Mouse (Mus musculus) adrenal gland, postnatal 36 days (tissue): ENCODE results near the gene Trib2. TPM values are rescaled to one million over a fixed set of nuclear protein-coding genes. Genes with fewer than 3 reads are reported as not detected.

Experiments used
- DNase-seq, 2 experiments: peaks; one replicate each; pipeline ENCODE4 v3.0.0; 2021; ENCODE audit warnings: mixed read lengths in 1 of 2
- total RNA-seq, 2 experiments: library from RNA; stranded (reverse); gene quantifications; 2 replicates each; pipeline ENCODE4 v1.2.3; 2021

Trib2 gene
- total RNA-seq, 2 experiments from 2014 or later = 12.4 to 21.2 TPM

DNA sequence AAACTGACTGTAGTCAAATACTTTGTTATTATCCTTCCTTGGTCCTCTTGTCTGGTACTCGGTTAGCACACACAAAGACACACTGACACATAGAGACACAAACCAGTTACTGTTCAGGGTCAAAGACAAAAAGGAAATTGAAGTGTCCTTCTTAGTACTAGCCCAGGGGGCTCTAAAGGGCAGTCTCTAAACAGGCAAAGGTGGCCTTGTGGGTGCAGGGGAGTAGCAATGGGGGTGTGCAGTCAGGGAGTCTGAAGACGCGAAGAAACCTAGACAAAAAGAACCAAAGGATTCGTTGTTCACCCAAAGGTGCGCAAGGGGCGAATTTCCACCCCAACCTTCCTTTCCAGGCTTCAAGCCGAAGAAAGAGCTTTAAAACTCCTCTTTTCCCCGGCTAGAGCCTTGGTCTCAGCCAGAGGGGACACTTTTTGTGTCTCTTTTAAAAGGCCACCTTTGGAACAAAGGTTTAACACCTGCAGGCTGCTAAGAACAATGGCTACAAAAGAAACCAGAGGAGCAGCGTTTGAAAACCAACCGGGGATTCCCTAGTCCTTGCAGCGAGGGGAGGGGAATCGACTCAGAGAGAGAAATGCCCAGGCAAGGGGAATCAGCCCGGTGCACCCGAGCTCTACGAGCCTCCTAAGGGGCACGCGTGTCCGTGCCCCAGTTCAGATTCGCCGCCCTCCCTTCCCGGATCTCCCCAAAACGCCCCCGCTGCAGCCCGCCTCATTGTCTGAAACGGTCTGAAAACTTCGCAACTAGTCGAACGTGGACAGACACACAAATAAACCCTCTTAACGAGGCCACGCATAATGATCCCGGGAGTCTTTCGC, 2.3 kb downstream of the Trib2 start:
- DNase-seq = peak; percentile 38 to 49

DNA sequence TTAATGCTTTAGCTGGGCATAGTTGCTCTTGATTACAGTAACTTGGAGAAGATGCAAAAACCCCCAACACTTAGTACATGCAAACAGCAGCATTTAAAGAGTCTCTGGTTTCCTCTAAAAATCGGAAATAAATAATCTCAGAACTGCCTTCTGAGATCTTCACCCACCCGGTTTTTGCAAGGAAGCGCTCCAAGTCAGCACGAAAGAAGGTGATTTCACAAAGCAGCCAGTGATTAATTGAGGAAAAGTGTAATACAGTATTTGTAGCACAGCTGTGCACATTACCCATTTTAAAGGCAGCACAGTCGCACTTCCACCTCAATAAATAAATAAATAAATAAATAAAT, 2.9 kb downstream of the Trib2 start:
- no peak for DNase-seq

DNA sequence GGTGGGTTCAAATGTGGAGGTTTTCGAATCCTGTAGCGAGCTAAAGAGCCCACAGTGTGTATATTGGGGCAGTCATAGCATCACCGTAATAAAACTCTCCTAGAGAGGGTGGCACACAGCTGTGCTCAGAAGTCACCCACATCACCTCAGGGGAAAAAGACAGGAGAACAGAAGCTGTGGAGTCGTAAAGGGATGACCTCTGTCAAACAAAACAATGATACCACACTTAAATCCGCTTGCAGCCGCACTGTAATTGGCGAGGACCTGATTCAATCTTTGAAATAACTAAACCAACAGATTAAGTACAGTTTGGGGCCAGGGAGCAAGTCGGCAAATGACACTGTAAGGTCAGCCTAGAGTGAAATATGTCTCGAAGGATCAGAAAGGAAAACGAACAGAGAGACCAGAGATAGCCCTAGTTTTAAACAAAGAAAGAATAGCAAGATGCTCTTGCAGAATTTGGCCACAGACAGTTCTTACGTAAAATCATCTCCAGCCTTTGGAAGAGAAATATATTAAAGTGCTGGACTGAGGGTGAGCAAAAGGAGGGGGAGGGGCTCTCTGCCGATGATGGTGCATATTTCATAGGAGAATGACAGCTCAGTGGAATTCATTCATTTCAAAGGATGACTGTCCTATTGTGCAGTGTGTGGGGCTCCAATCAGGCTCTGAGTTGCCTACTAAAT, 3.4 kb downstream of the Trib2 start:
- DNase-seq = peak in 1 of 2 experiments; percentile 38

DNA sequence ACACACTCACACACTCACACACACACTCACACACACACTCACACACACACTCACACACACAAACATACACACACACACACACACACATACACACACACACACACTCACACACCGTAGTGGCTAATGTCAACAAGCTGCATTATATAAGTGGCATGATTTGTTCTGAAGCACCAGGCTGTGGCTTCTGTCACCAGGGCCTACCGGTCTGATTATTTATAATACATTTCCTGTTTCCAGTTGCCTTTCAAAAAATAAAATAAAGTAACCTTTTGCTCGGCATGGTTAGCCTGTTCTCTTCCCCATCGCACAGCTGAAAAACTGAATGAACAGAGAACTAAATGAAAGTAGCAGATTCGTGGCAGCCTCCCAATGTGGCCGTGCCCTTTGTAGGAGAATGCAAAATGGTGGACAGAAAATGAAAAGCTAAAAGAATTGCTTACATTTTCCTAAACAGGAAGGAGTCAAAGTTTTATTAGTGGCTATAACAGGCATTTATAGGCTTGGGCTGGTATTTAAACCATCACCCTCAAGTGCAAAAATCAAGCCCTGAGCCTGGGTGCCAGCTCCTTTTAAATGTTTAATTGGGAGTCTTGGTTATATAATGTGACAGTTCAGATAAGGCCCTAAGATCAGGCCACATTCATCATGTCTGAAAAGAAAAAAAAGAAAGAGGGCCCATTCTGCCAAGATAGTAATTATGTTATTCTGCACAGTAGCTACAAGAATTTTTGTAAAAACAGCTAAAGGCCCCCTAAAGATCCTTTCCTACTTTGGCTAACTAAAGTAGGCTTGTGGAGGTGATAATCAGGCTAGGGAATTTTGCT, 4.4 kb downstream of the Trib2 start:
- peak in 1 of 2 experiments; percentile 21 for DNase-seq

DNA sequence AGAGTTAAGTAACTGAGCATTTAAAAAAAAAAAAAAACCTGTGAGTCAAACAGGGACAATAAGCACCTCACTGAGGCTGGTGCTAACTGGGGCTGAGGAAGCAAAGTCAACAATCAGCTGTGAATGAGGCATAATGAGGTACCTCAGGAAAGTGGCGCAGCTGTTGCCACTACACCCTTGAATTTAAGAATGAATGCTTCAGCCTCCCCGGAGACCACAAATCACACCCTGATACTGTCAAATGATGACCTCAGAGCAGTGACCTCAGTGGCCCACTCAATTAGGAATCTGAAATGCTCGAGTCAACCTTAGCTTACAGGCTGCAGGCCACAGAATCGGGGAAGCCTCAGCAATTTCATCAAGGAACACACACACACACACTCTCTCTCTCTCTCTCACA, 5.0 kb downstream of the Trib2 start:
- DNase-seq = no peak

DNA sequence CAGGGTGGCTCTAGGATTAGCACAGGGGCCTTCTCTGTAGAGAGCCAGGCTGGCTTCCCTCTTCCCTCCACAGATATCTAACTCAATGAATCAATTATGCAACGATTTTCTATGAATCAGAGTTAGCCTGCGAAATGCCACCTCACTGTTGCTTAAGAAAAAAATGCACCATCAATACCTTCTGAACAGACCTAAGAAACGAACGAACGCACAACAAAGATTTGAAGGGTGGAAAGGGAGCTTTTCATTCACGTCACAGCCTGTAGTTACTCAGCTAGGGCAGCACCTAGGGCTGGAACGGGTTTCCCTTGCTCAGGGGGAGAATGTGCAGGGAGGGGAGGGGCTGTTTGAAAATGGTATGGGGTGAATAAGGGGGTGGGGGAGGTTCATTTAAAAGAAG, 5.8 kb downstream of the Trib2 start:
- no peak for DNase-seq

DNA sequence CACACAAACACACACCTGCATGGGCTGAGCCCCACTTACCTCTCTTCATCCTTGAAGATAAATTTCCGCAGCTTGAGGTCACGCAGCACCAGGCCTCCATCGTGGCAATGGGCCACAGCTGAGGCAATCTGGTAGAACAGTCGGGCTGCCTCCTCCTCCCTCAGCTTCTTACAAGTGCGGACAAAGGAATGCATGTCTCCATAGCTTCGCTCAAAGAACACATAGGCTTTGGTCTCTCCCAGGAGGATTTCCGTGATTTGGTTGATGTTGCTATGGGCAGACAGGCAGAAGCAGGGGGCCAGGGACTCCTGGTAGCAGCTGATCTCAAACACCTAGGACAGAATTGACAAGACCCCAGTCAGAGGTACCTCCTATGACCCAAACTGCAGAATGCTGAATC, 7.1 kb downstream of the Trib2 start:
- DNase-seq = no peak

DNA sequence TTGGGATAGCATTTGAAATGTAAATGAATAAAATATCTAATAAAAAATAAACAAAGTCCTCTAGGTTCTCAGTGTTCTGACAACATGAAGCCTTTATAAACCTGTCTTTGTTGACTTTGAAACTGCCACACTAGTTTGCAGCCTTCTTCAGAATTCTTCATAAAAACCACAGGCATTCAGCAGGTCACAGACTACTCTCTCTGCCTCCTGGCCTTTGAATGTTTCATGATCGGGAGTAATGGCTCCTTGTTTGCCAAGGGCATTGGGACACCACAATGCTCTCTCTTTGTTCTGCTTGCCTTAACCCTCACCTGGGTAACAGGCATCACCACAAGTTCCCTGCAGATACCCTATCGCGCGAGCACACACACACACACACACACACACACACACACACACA, 7.5 kb downstream of the Trib2 start:
- DNase-seq = no peak

DNA sequence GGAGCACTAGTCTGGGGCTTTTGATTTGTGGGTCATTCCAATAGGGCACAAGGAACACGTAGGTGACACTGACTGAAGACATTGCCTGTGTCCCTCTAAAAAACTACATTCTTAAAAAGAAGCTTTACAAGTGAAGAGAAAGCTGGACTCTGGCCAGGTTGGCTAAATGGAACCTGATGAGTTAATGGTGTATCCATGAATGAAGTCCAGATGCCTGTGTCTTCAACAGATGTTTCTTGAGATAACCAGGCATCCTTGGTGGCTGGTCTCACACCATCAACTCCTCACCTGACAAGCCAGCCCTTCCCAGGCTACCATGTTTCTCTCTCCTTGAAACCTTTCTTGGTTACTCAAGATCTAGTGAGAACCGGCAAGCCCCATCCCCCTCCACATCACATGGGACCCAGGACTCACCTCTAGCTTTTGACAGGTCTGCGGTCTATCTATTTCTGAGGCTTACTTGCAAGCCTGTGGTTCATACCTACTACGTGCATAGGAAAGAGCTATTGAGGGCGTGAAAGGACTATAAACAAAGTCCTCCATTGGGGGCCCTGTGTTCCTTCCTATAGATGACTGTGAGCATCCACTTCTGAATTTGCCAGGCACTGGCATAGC, 8.4 kb downstream of the Trib2 start:
- DNase-seq = no peak

DNA sequence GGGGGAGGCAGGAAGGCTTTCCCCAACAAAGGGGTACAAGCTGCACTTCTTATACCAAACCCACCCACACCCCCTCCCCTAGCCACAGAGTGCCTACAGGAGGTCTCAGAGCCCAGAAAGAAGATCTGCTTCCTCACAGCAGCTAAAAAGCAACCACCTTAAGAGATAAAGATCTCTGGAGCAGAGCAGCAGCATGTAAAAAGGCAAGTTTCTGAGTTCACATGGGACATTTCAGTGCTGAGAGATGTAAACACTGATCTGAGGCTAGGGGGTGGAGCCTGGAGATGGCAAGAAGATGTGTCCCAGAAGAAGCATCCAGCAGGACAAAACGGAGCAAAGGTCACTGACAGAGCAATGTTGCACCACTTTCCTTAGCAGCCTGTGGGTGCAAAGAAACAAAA, 11.8 kb downstream of the Trib2 start:
- DNase-seq = peak in 1 of 2 experiments; percentile 34

DNA sequence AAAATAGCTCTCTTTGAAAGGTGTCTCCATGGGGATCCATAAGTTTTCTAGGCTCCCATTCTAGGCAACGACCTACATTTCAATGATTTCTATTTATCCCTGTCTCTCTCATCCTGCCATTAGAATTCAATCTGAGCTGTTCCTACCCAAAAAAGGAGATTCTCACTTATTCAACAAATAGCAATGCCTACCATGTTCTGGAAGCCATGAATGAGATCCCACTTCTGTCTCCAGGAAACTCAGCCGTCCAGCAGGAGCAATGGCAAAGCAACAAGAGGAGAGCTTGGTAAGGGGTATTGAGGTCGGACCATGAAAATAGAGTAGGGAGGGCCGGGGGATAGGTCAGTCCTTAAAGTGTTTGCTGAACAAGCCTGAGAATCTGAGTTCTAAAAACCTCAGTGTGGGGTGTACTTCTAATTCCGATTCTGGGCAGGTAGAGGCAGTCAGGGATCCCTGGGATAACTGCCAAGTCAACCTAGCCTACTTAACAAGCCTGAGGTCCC, 12.7 kb downstream of the Trib2 start:
- DNase-seq = no peak

DNA sequence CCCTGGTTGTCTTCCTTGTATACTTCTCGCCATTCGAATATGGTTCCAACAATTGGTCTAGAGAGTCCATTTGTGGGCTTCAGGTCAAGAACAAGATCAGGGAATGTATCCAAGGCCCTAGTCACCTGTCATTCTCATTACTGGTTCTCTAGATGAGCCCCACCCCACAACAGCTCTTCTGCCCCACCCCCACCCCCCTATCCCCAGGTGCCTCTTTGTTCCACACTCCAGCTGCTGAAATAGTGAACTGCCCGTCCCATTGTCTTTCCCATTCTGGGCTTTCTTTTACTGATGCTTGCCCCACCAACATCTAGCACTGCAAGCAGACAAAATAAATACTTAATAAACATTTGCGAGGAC, 15.2 kb downstream of the Trib2 start:
- DNase-seq = no peak

DNA sequence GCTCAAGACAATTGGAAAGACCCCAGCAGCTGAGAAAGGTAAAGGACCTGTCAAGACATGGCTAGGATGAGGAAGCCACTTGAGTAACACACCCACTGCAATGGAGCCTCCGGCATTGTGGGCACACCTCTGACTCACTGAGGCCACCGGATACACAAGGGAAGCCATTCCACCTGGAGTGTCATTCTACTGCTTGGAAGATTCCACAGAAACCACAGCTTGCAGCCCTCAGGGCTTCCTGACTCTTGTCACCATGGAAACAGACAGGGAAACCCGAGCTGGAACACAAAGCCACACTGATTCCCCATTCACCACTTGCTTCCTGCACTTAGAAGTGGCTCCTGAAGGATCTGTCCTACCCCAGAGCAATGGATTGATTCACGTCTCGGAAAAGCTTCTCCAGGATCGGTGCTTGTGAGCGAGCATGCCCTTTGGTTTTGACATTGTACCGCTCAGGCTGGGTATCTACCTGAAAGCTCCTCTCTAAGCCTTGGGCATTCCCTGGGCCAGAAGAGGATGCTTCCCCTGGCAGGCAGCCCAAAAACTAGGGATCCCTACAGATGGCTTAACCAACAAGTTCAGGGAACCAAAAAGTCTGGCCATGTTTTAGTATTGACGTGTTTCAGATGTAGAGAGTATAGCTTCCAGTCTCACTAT, 15.7 kb downstream of the Trib2 start:
- DNase-seq = peak in 1 of 2 experiments; percentile 21

DNA sequence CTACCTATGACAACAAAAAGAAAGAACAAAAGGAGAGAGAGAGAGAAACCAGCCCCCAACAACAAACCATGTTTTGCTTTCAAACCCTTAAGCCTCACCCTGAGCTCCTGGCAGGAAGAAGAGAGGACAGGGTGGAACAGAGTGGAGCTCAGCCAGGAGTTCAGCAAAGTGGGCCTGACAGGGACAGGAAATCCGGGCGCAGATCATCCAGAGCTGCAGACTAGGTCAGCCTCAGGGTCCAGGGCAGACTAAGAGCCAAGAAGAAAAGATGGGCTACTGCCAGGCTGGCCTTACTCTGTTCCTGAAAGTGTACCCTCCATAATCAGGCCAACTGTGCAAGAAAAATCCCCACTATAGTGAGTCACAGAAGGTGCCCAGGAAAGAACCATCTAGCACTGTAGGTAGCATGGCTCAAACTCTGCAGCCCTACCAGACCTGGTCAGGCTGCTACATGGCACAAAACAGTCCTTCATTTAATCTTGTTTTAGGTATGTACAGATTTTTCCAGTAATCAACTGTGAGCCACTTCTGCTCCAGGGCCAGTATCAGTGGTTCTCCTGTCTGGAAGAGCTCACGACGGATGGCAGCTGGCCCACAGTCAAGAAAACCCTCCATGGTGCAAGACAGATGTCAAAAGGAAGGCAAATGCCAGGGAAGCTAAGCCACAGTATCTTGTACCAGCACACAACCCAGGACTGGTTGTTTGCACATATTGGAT, 16.4 kb downstream of the Trib2 start:
- peak; percentile 46 to 67 for DNase-seq

DNA sequence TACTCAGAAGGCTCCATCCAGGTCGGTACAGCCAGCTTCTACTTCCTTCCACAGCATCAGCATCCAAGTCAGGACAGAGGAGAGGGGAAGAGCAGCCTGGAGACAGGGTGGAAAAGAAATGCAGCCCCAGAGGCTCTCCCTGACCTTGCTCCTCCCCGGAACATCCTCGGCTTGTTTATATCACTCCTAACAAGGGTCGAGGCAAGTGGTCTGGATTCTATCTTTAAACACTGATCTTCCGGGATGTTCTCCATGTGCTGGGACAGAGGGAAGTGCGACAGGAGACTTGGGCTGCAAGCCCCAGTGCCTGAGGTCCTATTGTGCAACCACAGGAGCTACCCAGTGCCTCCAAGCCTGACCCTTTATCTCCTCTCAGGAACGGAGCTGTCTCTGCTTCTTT, 18.7 kb downstream of the Trib2 start:
- peak in 1 of 2 experiments; percentile 45 for DNase-seq

DNA sequence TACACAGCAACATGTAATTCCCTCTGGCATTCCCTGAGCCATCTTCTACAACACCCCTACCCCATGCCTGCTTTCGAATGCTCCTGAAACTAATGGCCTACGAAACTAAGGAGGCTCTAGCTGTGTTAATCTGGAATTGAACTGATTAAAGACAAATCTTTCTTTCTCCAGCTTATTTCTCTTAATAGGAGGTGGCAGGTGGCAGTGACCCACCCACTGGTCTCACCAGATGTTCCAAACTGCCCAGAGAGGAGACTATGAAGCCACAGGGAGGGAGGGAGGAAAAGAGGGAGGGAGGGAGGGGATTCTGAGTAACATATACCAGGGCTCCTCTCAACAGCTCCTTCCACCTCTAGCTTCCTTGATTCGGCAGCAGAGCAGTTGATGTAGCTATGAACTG, 20.8 kb downstream of the Trib2 start:
- DNase-seq = no peak

DNA sequence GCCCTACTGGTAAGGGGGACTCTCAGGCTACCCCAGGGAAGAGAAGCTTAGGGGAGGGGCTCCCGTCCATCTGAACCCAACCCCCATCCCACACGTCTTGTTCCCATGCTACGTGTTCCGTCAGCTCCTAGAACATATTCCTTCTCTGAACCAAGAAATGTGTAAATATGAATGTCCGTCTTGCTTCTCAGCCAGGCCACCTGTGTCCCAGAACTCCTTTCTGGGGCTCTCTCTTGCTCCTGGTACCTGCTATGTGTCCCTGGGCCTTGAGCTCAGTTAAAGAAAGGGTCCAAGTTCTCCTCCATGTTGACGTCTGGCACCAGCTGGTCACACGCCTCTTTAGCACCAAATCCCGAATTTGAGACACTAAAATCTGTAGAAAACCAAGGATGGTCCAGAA, 23.4 kb downstream of the Trib2 start:
- DNase-seq = no peak

DNA sequence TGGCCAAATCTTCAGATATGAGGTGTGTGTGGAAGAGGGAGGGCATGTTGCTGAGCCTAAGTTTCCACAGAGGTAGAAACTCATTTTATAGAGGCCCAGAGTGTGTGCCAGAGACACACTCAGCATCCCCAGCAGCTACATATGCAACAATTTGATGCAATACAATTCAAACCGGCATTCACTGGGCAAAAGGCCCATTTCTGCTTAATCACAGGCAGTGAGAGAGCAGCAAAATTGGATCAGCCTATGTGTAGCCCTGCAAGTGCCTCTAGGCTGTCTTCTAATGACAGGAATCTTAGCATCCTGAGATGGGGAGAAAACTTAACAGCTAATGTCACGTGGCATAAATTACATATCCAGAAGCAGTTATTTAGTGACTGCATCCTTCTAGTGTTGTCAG, 26.5 kb downstream of the Trib2 start:
- no peak for DNase-seq

DNA sequence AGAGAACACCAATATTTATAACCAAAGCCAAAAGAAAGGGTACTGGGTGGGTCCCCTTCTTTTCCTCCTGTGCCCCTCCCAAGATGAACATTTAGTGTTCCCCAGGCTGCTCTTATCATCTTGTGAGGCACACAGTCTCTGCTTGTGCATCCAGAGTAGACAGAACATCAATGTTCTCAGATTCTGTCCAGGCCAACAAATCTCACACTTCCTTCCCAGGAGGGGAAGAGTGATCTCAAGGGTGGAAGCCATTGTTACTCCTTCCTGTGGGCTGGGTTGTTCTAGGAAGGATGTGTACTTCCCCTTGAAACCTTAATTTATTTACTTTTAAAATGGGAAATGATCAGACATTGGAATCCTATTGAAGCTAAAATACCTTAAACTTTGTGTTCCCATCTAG, 39.7 kb downstream of the Trib2 start:
- DNase-seq = no peak

DNA sequence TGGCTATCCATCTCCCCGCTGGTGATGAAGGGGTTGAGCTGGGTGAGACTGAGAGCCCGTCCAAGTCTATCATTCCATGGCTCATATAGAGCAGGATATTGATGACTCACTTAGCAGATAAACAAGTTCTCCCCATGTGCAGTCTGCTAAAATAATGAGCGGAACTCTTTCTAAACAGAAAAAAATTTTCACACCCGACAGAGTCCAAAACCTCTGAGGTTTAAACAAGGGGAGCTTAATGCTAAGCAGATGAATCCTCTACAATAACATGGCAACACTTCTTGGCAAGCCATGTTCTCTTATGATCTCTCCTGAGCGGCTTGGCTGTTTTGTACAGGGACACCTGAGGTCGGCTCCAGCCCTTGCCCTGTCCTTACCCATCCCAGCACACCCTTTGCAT, 45.0 kb downstream of the Trib2 start:
- no peak for DNase-seq

DNA sequence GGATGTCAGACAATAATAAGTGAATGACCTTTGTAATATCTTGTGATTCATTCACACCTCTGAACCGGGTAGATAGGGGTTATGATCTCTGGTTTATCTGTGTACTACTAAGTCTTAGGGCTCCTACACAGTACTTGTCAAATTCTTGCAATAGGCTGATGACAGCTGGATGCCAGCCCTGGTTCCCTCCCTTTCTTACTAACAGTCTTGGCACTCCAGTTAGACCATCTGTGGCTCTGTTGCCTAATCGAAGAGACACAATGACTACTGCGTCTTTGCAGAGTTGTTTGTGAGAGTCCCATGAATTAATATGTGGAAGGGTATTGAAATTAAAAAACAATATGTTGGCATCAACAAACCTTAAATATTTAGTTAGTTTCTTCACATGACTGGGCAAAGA, 48.2 kb downstream of the Trib2 start:
- DNase-seq = no peak
